Mouse (Mus musculus) CH12.LX (cell line): ENCODE data around the gene Psmd5. TPM values are rescaled to one million over a fixed set of nuclear protein-coding genes. Genes with fewer than 3 reads are reported as not detected.

Experiments
- DNase-seq: peaks from one replicate; pipeline ENCODE4 v3.0.0-alpha.2; 2013; ENCODE audit errors: extremely low read depth
- H3K27ac ChIP-seq: 2 replicates; pipeline ENCODE4 v1.5.1; 2012; ENCODE audit warnings: low read depth, mild to moderate bottlenecking, control low read depth, moderate library complexity; ENCODE audit not compliant: insufficient read depth
- H3K27me3 ChIP-seq: replicated peaks from 2 replicates; pipeline ENCODE3; 2012; ENCODE audit warnings: inconsistent platforms
- H3K36me3 ChIP-seq, 2 experiments: replicated peaks in 1 of 2; 2 replicates each; pipeline versions ENCODE3 to v1.6.1; 2012; ENCODE audit warnings: inconsistent platforms in 1 of 2, low read length in 1 of 2, mild to moderate bottlenecking in 1 of 2, mixed read lengths in 1 of 2, moderate library complexity in 1 of 2; ENCODE audit not compliant: control insufficient read depth in 1 of 2, insufficient read depth in 1 of 2
- H3K4me1 ChIP-seq, 2 experiments: 2 replicates each; pipeline ENCODE4 v1.6.1; 2012; ENCODE audit warnings: inconsistent platforms in 1 of 2, moderate library complexity in 1 of 2; ENCODE audit not compliant: insufficient read depth in 2 of 2, control insufficient read depth in 1 of 2
- H3K4me2 ChIP-seq: 2 replicates; pipeline ENCODE4 v1.6.1; 2012; ENCODE audit warnings: low read depth, mild to moderate bottlenecking, control low read depth; ENCODE audit not compliant: poor library complexity, insufficient read depth, severe bottlenecking
- H3K4me3 ChIP-seq, 3 experiments: fragments of 150-350 bp in 1 of 3; sonication (generic) in 1 of 3; replicated peaks in 1 of 3; 2 replicates each; pipeline versions ENCODE3 to v1.5.1; 2011 to 2012; ENCODE audit warnings: low read depth in 2 of 3, low read length in 2 of 3, mild to moderate bottlenecking in 2 of 3, moderate library complexity in 2 of 3, control low read depth in 1 of 3, improper control_type of control experiment in 1 of 3, inconsistent platforms in 1 of 3, mixed read lengths in 1 of 3; ENCODE audit not compliant: poor library complexity in 1 of 3
- H3K79me2 ChIP-seq: replicated peaks from 2 replicates; pipeline ENCODE4 v1.6.1; 2012; ENCODE audit warnings: mild to moderate bottlenecking, moderate library complexity; ENCODE audit not compliant: control insufficient read depth, poor library complexity, insufficient read depth, severe bottlenecking; ENCODE audit errors: extremely low read depth
- H3K9ac ChIP-seq: 2 replicates; pipeline ENCODE4 v1.6.1; 2012; ENCODE audit warnings: low read depth, mild to moderate bottlenecking, control low read depth, moderate library complexity; ENCODE audit not compliant: insufficient read depth
- H3K9me3 ChIP-seq: replicated peaks from 2 replicates; pipeline ENCODE3; 2012; ENCODE audit warnings: low read length, inconsistent platforms, mixed read lengths
- CTCF ChIP-seq, 2 experiments: IDR thresholded peaks in 1 of 2; conservative IDR thresholded peaks in 1 of 2; 2 replicates each; pipeline ENCODE4 v1.5.1; 2011 to 2012; ENCODE audit warnings: low read depth in 2 of 2, low read length in 2 of 2, improper control_type of control experiment in 1 of 2, inconsistent platforms in 1 of 2, mild to moderate bottlenecking in 1 of 2, moderate library complexity in 1 of 2
- E2F4 ChIP-seq: IDR thresholded peaks from 2 replicates; pipeline ENCODE4 v1.6.1; 2011; ENCODE audit warnings: low read depth, low read length, improper control_type of control experiment; ENCODE audit not compliant: insufficient replicate concordance
- ELF1 ChIP-seq: IDR thresholded peaks from 2 replicates; pipeline ENCODE4 v1.6.1; 2014; ENCODE audit warnings: low read depth, mild to moderate bottlenecking, inconsistent platforms, low read length, improper control_type of control experiment
- EP300 ChIP-seq: IDR thresholded peaks from 2 replicates; pipeline ENCODE4 v1.6.1; 2011; ENCODE audit warnings: low read length, improper control_type of control experiment
- GABPA ChIP-seq: IDR thresholded peaks from 2 replicates; pipeline ENCODE4 v1.6.1; 2012; ENCODE audit warnings: low read depth, low read length, improper control_type of control experiment, inconsistent platforms; ENCODE audit not compliant: insufficient replicate concordance
- IRF4 ChIP-seq: IDR thresholded peaks from 2 replicates; pipeline ENCODE4 v1.6.1; 2014; ENCODE audit warnings: low read depth, mild to moderate bottlenecking, inconsistent platforms, low read length, improper control_type of control experiment
- JUN ChIP-seq: IDR thresholded peaks from 2 replicates; pipeline ENCODE4 v1.6.1; 2011; ENCODE audit warnings: low read depth, mild to moderate bottlenecking, low read length, improper control_type of control experiment, moderate library complexity; ENCODE audit not compliant: insufficient read depth
- MAFK ChIP-seq: IDR thresholded peaks from 2 replicates; pipeline ENCODE4 v1.6.1; 2011; ENCODE audit warnings: low read length, improper control_type of control experiment; ENCODE audit not compliant: insufficient replicate concordance
- MAX ChIP-seq: IDR thresholded peaks from 2 replicates; pipeline ENCODE4 v1.6.1; 2011; ENCODE audit warnings: low read length, improper control_type of control experiment
- MXI1 ChIP-seq: IDR thresholded peaks from 2 replicates; pipeline ENCODE4 v1.6.1; 2011; ENCODE audit warnings: mild to moderate bottlenecking, low read depth, low read length, improper control_type of control experiment
- MYC ChIP-seq: IDR thresholded peaks from 2 replicates; pipeline ENCODE4 v1.6.1; 2011; ENCODE audit warnings: low read depth, mild to moderate bottlenecking, improper control_type of control experiment, low read length
- PAX5 ChIP-seq: IDR thresholded peaks from 2 replicates; pipeline ENCODE4 v1.6.1; 2012; ENCODE audit warnings: low read length, inconsistent platforms, mixed read lengths
- POLR2A ChIP-seq: IDR thresholded peaks from 2 replicates; pipeline ENCODE4 v1.6.1; 2011; ENCODE audit warnings: low read depth, mild to moderate bottlenecking, improper control_type of control experiment, low read length
- SIN3A ChIP-seq: IDR thresholded peaks from 2 replicates; pipeline ENCODE4 v1.6.1; 2012; ENCODE audit warnings: low read length, improper control_type of control experiment, inconsistent platforms
- TBP ChIP-seq: conservative IDR thresholded peaks from 2 replicates; pipeline ENCODE4 v1.6.1; 2011; ENCODE audit warnings: low read depth, low read length, improper control_type of control experiment
- USF1 ChIP-seq: IDR thresholded peaks from 2 replicates; pipeline ENCODE4 v1.6.1; 2014; ENCODE audit warnings: low read depth, mild to moderate bottlenecking, inconsistent platforms, low read length, improper control_type of control experiment
- USF2 ChIP-seq: conservative IDR thresholded peaks from 2 replicates; pipeline ENCODE4 v1.6.1; 2011; ENCODE audit warnings: low read depth, low read length, improper control_type of control experiment
- ZKSCAN1 ChIP-seq: IDR thresholded peaks from 2 replicates; pipeline ENCODE4 v1.6.1; 2012; ENCODE audit warnings: low read depth, inconsistent platforms, low read length, improper control_type of control experiment, borderline replicate concordance
- dilution Hi-C: fragments of 300-500 bp; cut with MboI; formaldehyde crosslinking; loops from 2 replicates; pipeline ENCODE4 v1.14.3; 2020; ENCODE audit warnings: low sequenced_read_pairs; ENCODE audit not compliant: extremely low pct_unique_long_range_greater_than_20kb, extremely low pct_ligation_motif_present
- in situ Hi-C: fragments of 300-500 bp; cut with MboI; formaldehyde crosslinking; loops from 3 replicates; pipeline ENCODE4 v1.14.3; 2019; ENCODE audit warnings: low sequenced_read_pairs, low pct_ligation_motif_present, low pct_unique_long_range_greater_than_20kb, mixed read lengths
- polyA plus RNA-seq: library from polyadenylated mRNA; unstranded; fragments of >175 nt; gene quantifications from 2 replicates; pipeline ENCODE4 v1.2.1, GENCODE M21; 2012; ENCODE audit warnings: low read depth; ENCODE audit not compliant: insufficient read length
- total RNA-seq, 2 experiments: library from RNA; depleted of rRNA; stranded (reverse); fragments of 300-350 nt in 1 of 2; fragments of >200 nt in 1 of 2; gene quantifications; 2 replicates each; pipeline ENCODE4 v1.2.3; 2012 to 2014

Psmd5 gene
- total and polyA plus RNA-seq, 3 experiments, result 27.9 to 81.9 (median 81.2) TPM

GRCm38 (mm10) chr2:34893950-34894349 is 19.2 kb upstream of the Psmd5 start:
- H3K4me2 ChIP-seq, result no peak overlapping the region
- H3K79me2 ChIP-seq, result no peaks in the 10 kb centered on the region
- H3K27me3 ChIP-seq, result no peaks in the 10 kb centered on the region
- DNase-seq, result no peak
- no peak for TF ChIP-seq EP300
- no peak for TF ChIP-seq ZKSCAN1
- no peak for TF ChIP-seq USF1
- TF ChIP-seq GABPA, result no peak
- no peak for TF ChIP-seq TBP
- TF ChIP-seq PAX5, result no peak
- no peak for TF ChIP-seq USF2
- no peak for TF ChIP-seq CTCF (conservative IDR thresholded peaks at IDR 0.05 in 1 of 2, IDR thresholded peaks at IDR 0.05 in 1 of 2; ENCODE audit: low read depth in 2 of 2, low read length in 2 of 2)
- in situ Hi-C loops (no loop called here), dilution Hi-C loops (no loop called here)
- H3K27ac ChIP-seq, result no peak overlapping the region
- no peaks in the 10 kb centered on the region for H3K9me3 ChIP-seq
- H3K4me3 ChIP-seq, result no peak overlapping the region
- H3K9ac ChIP-seq, result no peak overlapping the region
- peaks cover 38 to 59% of the 10 kb centered on the region in 2 experiments for H3K36me3 ChIP-seq
- H3K4me1 ChIP-seq, result no peaks in the 10 kb centered on the region

GRCm38 (mm10) chr2:34884186-34884585 is 9.4 kb upstream of the Psmd5 start:
- Histone ChIP-seq H3K27me3 (peaks cover 23% of the 10 kb centered on the region), H3K36me3 (no peaks in the 10 kb centered on the region)
- TF ChIP-seq POLR2A, result no peak
- no peak for TF ChIP-seq IRF4
- no peak for TF ChIP-seq JUN
- TF ChIP-seq MYC, result no peak
- TF ChIP-seq PAX5, result no peak
- no peak for TF ChIP-seq E2F4
- TF ChIP-seq MAFK, result no peak
- no peak for TF ChIP-seq ELF1
- TF ChIP-seq MXI1, result no peak
- TF ChIP-seq GABPA, result no peak
- TF ChIP-seq CTCF (conservative IDR thresholded peaks at IDR 0.05 in 1 of 2, IDR thresholded peaks at IDR 0.05 in 1 of 2; ENCODE audit: low read depth in 2 of 2, low read length in 2 of 2), result no peak
- TF ChIP-seq SIN3A, result no peak
- no peak for TF ChIP-seq MAX
- TF ChIP-seq, all 38 proteins: peak for 0
- Histone ChIP-seq H3K4me1 (0 out of 4 replicates have a peak, but pooled peaks cover 0 to under 1% of the 10 kb centered on the region in 2 experiments), H3K9me3 (no peaks in the 10 kb centered on the region), H3K27ac (no peak overlapping the region), H3K9ac (no peak overlapping the region), H3K79me2 (no peaks in the 10 kb centered on the region), H3K4me2 (no peak overlapping the region), H3K4me3 (no peak overlapping the region)
- DNase-seq, result no peak
- dilution Hi-C loops, result no loop called here
- in situ Hi-C loops, result no loop called here
